Mouse (Mus musculus): ENCODE data around the gene Tas2r125. TPM values are rescaled to one million over a fixed set of nuclear protein-coding genes. Genes with fewer than 3 reads are reported as not detected.
"Not testable (repeated sequence)": the region's sequence is repeated elsewhere in the genome, so short reads cannot be mapped to it uniquely, and the experiment has no call there.

Tas2r125 gene
- not detected in 2 replicates for polyA plus RNA-seq (2012; rRNA removed)

GRCm38 (mm10) chr6:132909351-132909750 is at the start of gene Tas2r125:
Gene Tas2r125 (plus strand): TSS chr6:132909651.
- no peak for DNase-seq
- Histone ChIP-seq H3K4me1 (ENCODE audit: control insufficient read depth, insufficient read depth, low read length) (no peaks in the 10 kb centered on the region), H3K4me3 (replicated peaks; ENCODE audit: extremely low read depth, low read depth, low read length) (no peak within 1 kb of the TSS)
- no peak for TF ChIP-seq CTCF (IDR thresholded peaks at IDR 0.05; ENCODE audit: insufficient read depth, low read length)
- no peak for TF ChIP-seq POLR2A (IDR thresholded peaks at IDR 0.05; ENCODE audit: borderline replicate concordance, extremely low read depth, low read depth, low read length)
- WGBS = 64% methylated on average over 3 of the region's 3 CpGs

- Histone ChIP-seq H3K4me3 (replicated peaks; ENCODE audit: extremely low read depth, low read depth, low read length) (no peak within 1 kb of the TSS), H3K4me1 (ENCODE audit: control insufficient read depth, insufficient read depth, low read length) (no peaks in the 10 kb centered on the region)
- no peak for DNase-seq
- TF ChIP-seq POLR2A (IDR thresholded peaks at IDR 0.05; ENCODE audit: borderline replicate concordance, extremely low read depth, low read depth, low read length) (no peak), CTCF (IDR thresholded peaks at IDR 0.05; ENCODE audit: insufficient read depth, low read length) (no peak)
These were observed 41.7 kb upstream of the Tas2r125 start, which contains the start of gene Tas2r110 for GRCm38 (mm10) chr6:132867708-132868107. Gene Tas2r110 (plus strand): TSS chr6:132868008.

- no peak for DNase-seq
- TF ChIP-seq POLR2A (IDR thresholded peaks at IDR 0.05; ENCODE audit: borderline replicate concordance, extremely low read depth, low read depth, low read length) (no peak), CTCF (IDR thresholded peaks at IDR 0.05; ENCODE audit: insufficient read depth, low read length) (no peak)
- no peaks in the 10 kb centered on the region for H3K4me1 ChIP-seq (ENCODE audit: control insufficient read depth, insufficient read depth, low read length)
- WGBS = 58% methylated on average over 1 of the region's 1 CpGs
- H3K4me3 ChIP-seq (replicated peaks; ENCODE audit: extremely low read depth, low read depth, low read length) = no peak within 1 kb of the TSS
These were observed 16.7 kb upstream of the Tas2r125 start, which contains the start of gene Tas2r113 for GRCm38 (mm10) chr6:132892711-132893110. Gene Tas2r113 (plus strand): TSS chr6:132893011.

GRCm38 (mm10) chr6:132941376-132941775 is 31.9 kb downstream of the Tas2r125 start:
- H3K4me1 ChIP-seq (ENCODE audit: control insufficient read depth, insufficient read depth, low read length); H3K4me3 ChIP-seq (replicated peaks; ENCODE audit: extremely low read depth, low read depth, low read length); DNase-seq: not testable (repeated sequence)

- no peak within 1 kb of the TSS for H3K4me3 ChIP-seq (replicated peaks; ENCODE audit: extremely low read depth, low read depth, low read length)
- H3K4me1 ChIP-seq (ENCODE audit: control insufficient read depth, insufficient read depth, low read length) = no peaks in the 10 kb centered on the region
- no peak for DNase-seq
- WGBS = 60% methylated on average over 2 of the region's 2 CpGs
- TF ChIP-seq CTCF (IDR thresholded peaks at IDR 0.05; ENCODE audit: insufficient read depth, low read length) (no peak), POLR2A (IDR thresholded peaks at IDR 0.05; ENCODE audit: borderline replicate concordance, extremely low read depth, low read depth, low read length) (no peak)
These were observed 41.4 kb downstream of the Tas2r125 start, which contains the start of gene Tas2r129 for GRCm38 (mm10) chr6:132950802-132951201. Gene Tas2r129 (plus strand): TSS chr6:132951102.

GRCm38 (mm10) chr6:132957819-132958218 is 48.4 kb downstream of the Tas2r125 start, which contains the start of gene Tas2r131:
Gene Tas2r131 (minus strand): TSS chr6:132957919.
- Histone ChIP-seq H3K4me1 (ENCODE audit: control insufficient read depth, insufficient read depth, low read length) (no peaks in the 10 kb centered on the region), H3K4me3 (replicated peaks; ENCODE audit: extremely low read depth, low read depth, low read length) (no peak within 1 kb of the TSS)
- 43% methylated on average over 1 of the region's 1 CpGs for WGBS
- DNase-seq = no peak
- TF ChIP-seq CTCF (IDR thresholded peaks at IDR 0.05; ENCODE audit: insufficient read depth, low read length) = no peak
- no peak for TF ChIP-seq POLR2A (IDR thresholded peaks at IDR 0.05; ENCODE audit: borderline replicate concordance, extremely low read depth, low read depth, low read length)

Other genes starting within 250 kb of the Tas2r125 start
- not detected in 2 replicates for gene Tas2r121, start 208.6 kb upstream of the Tas2r125 start, polyA plus RNA-seq (2012; rRNA removed)
- gene Tas2r122, start 197.7 kb upstream of the Tas2r125 start, polyA plus RNA-seq (2012; rRNA removed) = not detected in 2 replicates
- gene Tas2r115, start 171.6 kb upstream of the Tas2r125 start, polyA plus RNA-seq (2012; rRNA removed) = not detected in 2 replicates
- not detected in 2 replicates for gene Tas2r124, start 154.9 kb upstream of the Tas2r125 start, polyA plus RNA-seq (2012; rRNA removed)
- not detected in 2 replicates for gene Tas2r102, start 147.5 kb upstream of the Tas2r125 start, polyA plus RNA-seq (2012; rRNA removed)
- not detected in 2 replicates for gene Tas2r136, start 131.5 kb upstream of the Tas2r125 start, polyA plus RNA-seq (2012; rRNA removed)
- gene Tas2r117, start 106.8 kb upstream of the Tas2r125 start, polyA plus RNA-seq (2012; rRNA removed) = not detected in 2 replicates
- gene Tas2r123, start 62.5 kb upstream of the Tas2r125 start, polyA plus RNA-seq (2012; rRNA removed) = not detected in 2 replicates
- not detected in 2 replicates for gene Tas2r116, start 54.2 kb upstream of the Tas2r125 start, polyA plus RNA-seq (2012; rRNA removed)
- not detected in 2 replicates for gene Tas2r110, start 41.6 kb upstream of the Tas2r125 start, polyA plus RNA-seq (2012; rRNA removed)
- gene Tas2r113, start 16.6 kb upstream of the Tas2r125 start, polyA plus RNA-seq (2012; rRNA removed) = not detected in 2 replicates
- not detected in 2 replicates for gene Tas2r129, start 41.5 kb downstream of the Tas2r125 start, polyA plus RNA-seq (2012; rRNA removed)
- gene Tas2r131, start 48.3 kb downstream of the Tas2r125 start, polyA plus RNA-seq (2012; rRNA removed) = not detected in 2 replicates
- not detected in 2 replicates for gene Tas2r109, start 71.3 kb downstream of the Tas2r125 start, polyA plus RNA-seq (2012; rRNA removed)
- gene Tas2r103, start 127.5 kb downstream of the Tas2r125 start, polyA plus RNA-seq (2012; rRNA removed) = not detected in 2 replicates
- gene Tas2r140, start 146.2 kb downstream of the Tas2r125 start, polyA plus RNA-seq (2012; rRNA removed) = not detected in 2 replicates
- 83.0 and 140 TPM in 2 replicates for gene Smim10l1, start 195.3 kb downstream of the Tas2r125 start, polyA plus RNA-seq (2012; rRNA removed)

Measured in lung, adult 2 months (tissue).